Mouse (Mus musculus) hindbrain, embryonic 15.5 days (tissue): ENCODE measurements at regions not wholly inside any gene's neighbourhood (a gene's known extent, or its start where the extent isn't known, plus 50 kb on each side); places are given as distances from the start of the nearest gene placed in this dataset.

Experiments
- ATAC-seq: fragments of 200-750 bp; cut with Nextera tagmentation; 2 replicates; pipeline ENCODE4 v1.8.0; 2017; ENCODE audit warnings: low read depth, moderate number of reproducible peaks, moderate TSS enrichment; ENCODE audit not compliant: low FRiP score
- H3K27ac ChIP-seq: fragments of 300-500 bp; sonication (generic); replicated peaks from 2 replicates; pipeline ENCODE4 v1.5.1; 2015; ENCODE audit warnings: mild to moderate bottlenecking, inconsistent platforms
- H3K27me3 ChIP-seq: fragments of 300-500 bp; sonication (generic); 2 replicates; pipeline ENCODE4 v1.6.1; 2015; ENCODE audit warnings: control low read depth, inconsistent platforms
- H3K36me3 ChIP-seq: fragments of 300-500 bp; sonication (generic); 2 replicates; pipeline ENCODE4 v1.6.1; 2015; ENCODE audit warnings: control low read depth, inconsistent platforms
- H3K4me1 ChIP-seq: fragments of 300-500 bp; sonication (generic); replicated peaks from 2 replicates; pipeline ENCODE4 v1.6.1; 2015; ENCODE audit warnings: control low read depth, inconsistent platforms
- H3K4me2 ChIP-seq: fragments of 300-500 bp; sonication (generic); 2 replicates; pipeline ENCODE4 v1.6.1; 2015; ENCODE audit warnings: moderate library complexity, mild to moderate bottlenecking, inconsistent platforms
- H3K4me3 ChIP-seq: fragments of 300-500 bp; sonication (generic); 2 replicates; pipeline ENCODE4 v1.5.1; 2015; ENCODE audit warnings: mild to moderate bottlenecking, inconsistent platforms
- H3K9ac ChIP-seq: fragments of 300-500 bp; sonication (generic); 2 replicates; pipeline ENCODE4 v1.6.1; 2015; ENCODE audit warnings: inconsistent platforms
- H3K9me3 ChIP-seq: fragments of 300-500 bp; sonication (generic); 2 replicates; pipeline ENCODE4 v1.6.1; 2016; ENCODE audit warnings: control low read depth, inconsistent platforms
- WGBS: fragments of 180-500 bp; shearing (Covaris S2); methylation state at CpG from one replicate; pipeline ENCODE4 v1.1.7; 2015; 5-methylcytosine and 5-hydroxymethylcytosine counted together

DNA sequence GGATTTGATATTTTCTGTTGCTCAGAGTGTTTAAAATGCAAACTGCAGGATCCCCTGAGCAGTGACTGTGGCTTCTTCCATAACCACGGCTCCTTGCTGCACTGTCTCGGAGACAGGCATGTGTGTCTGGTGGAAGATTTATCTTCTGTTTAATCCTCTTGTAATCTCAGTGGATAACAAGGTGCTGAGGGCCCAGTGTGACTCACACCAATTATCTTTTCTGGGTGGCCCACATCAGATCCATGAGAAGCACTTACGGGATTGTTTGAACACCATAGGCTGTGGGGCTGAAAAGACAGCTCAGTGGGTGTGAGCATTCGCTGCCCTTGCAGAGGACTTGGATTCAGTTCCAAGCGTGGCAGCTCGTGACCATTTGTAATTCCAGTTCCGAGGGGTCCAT is 101.2 kb upstream of the Sh3bp4 start:
- H3K27me3 ChIP-seq, result no peaks in the 10 kb centered on the region
- WGBS, result 83% methylated on average over 7 of the region's 7 CpGs
- no peaks in the 10 kb centered on the region for H3K4me1 ChIP-seq
- H3K36me3 ChIP-seq, result no peaks in the 10 kb centered on the region
- no peaks in the 10 kb centered on the region for H3K9me3 ChIP-seq
- no peak overlapping the region for H3K4me2 ChIP-seq
- no peak overlapping the region for H3K9ac ChIP-seq
- no peak overlapping the region for H3K27ac ChIP-seq
- no peak for ATAC-seq
- no peak overlapping the region for H3K4me3 ChIP-seq

DNA sequence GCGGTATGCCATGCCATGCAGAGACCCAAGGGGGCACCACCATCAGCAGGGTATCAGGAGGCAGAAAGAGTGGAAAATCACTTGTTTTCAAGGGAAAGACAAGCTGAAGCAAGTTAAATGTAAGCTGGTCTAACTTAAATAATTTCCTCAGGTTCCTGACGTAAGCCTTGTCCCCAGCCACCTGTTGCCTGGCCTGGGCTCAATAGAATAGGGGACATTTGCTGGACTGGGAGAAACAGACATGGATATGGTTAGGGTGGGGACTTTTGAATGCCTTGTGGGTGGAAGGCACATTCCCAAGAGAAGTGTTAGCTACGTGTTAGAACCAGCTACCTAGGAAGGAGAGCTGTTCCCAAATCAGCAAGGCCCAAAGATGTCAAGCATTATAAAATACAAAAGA is 100.6 kb upstream of the Sh3bp4 start:
- Histone ChIP-seq H3K4me1 (no peaks in the 10 kb centered on the region), H3K27me3 (no peaks in the 10 kb centered on the region), H3K9ac (no peak overlapping the region), H3K36me3 (no peaks in the 10 kb centered on the region), H3K4me2 (no peak overlapping the region), H3K4me3 (no peak overlapping the region), H3K9me3 (no peaks in the 10 kb centered on the region), H3K27ac (no peak overlapping the region)
- no peak for ATAC-seq
- 96% methylated on average over 3 of the region's 3 CpGs for WGBS

DNA sequence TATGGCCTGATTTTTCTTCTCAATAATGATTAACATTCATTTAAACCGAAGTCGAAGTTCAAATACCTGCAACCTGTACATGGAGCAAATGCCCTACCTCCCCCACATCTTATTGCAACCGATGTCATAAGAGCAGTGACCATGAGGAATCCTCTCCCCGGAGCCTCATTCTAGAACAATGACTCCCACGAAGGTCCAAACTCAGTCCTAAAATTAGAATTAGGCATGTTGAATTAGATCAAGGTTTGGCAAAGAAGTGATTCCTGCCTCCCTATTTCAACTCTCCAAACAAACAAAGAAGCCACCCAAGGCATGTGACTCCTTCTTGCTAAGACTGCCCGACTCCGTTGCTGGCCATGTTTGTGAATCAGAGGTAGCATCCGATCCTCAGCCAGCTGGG is 94.1 kb upstream of the Sh3bp4 start:
- no peaks in the 10 kb centered on the region for H3K27me3 ChIP-seq
- no peak for ATAC-seq

DNA sequence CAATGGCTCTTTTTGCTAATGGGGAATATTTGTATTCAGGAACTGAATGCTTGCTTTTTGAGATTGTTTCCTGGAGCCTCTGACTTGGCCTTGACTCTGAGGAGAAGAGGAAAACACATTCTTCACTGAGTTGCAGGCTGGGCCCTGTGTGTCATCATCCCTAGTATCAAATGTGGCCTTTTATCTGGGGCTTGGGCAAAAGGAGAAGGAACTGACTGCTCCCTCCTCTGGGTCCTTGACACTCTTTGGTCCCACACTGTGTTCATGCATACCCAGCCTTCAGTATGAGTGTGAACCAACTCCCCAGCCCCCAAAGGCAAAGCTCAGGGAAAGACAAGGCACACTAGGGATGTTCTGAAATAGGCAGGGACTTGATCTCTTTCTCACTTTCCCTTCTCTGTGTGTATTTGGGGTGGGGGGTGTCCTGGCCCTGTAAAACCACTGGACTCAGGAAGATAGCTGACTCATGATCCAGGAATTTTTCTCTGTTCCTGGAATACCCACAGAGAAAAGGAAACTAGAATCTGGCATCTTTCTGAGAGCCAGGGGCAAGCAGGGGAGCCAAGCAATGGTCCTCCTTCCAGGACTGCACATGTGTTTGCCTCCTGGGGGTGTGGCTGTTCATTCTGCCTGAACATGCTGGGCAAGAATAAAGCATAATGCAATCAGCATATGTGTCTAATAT is 82.1 kb upstream of the Sh3bp4 start:
- no peaks in the 10 kb centered on the region for H3K4me1 ChIP-seq
- no peak overlapping the region for H3K9ac ChIP-seq
- H3K27ac ChIP-seq, result no peak overlapping the region
- H3K27me3 ChIP-seq, result no peaks in the 10 kb centered on the region
- no peak for ATAC-seq
- no peak overlapping the region for H3K4me2 ChIP-seq
- no peaks in the 10 kb centered on the region for H3K9me3 ChIP-seq
- no peaks in the 10 kb centered on the region for H3K36me3 ChIP-seq
- no peak overlapping the region for H3K4me3 ChIP-seq

More for the DNA sequence above, 94.1 kb upstream of the Sh3bp4 start:
- 93% methylated on average over 8 of the region's 8 CpGs for WGBS
- Histone ChIP-seq H3K9me3 (no peaks in the 10 kb centered on the region), H3K4me3 (no peak overlapping the region), H3K9ac (no peak overlapping the region), H3K36me3 (no peaks in the 10 kb centered on the region), H3K4me2 (no peak overlapping the region), H3K27ac (no peak overlapping the region), H3K4me1 (no peaks in the 10 kb centered on the region)

DNA sequence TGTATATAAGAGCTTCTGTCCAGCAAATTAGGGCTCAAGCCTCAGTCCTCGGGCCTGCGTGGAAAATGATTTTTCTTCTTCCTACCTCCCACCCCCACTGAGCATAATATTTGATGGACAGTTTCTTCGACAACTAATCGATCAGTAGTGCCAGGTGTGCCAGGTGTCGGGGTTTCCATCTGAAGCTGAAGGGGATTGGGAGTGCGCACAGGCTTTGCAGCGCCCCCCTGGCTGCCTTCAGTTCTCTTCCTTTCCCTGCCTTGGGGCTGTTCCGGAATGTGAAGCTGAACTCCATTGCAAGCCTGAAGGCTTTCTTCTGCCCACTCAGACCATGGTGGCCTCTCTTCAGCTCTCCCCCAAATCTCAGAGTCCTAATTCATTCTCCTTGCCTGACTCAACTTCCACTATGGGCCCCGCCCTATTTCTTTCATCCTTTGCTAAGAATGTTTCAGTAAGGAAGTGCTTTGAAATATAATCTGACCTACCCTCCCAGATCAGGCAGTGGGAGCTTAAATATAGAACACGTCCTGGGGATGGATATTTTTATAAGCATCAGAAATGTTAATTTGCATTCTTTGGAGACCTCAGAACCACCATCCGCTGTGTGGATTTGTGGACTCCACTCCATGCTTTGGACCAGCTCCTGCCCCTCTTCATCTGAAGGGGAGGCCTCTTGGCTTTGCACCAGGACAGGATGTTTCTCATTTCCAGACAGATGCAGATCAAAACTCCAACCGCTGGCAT is 75.5 kb upstream of the Sh3bp4 start:
- no peak for ATAC-seq
- Histone ChIP-seq H3K9ac (no peak overlapping the region), H3K4me1 (peaks cover 16% of the 10 kb centered on the region), H3K4me2 (no peak overlapping the region), H3K36me3 (no peaks in the 10 kb centered on the region), H3K27me3 (no peaks in the 10 kb centered on the region), H3K4me3 (no peak overlapping the region), H3K27ac (no peak overlapping the region), H3K9me3 (no peaks in the 10 kb centered on the region)
- WGBS, result 76% methylated on average over 12 of the region's 12 CpGs

DNA sequence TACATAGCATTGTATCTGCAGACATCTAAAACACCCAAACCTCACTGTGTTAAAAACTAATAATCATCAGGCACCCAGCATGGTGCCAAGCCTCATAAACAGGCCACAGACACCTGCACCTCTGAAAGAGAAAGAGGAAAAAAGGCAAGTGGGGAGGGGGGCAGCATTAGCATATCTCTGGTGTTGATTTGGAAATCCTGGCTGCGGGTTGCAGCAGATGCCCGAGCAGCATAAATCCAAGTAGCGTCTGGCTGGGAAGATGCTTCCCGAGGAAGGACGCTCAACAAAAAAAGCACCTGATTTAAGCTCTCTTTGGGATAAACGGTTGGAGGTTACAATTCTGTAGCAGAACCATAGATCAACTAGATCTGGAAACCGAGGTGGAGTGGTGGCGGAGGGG is 74.3 kb upstream of the Sh3bp4 start:
- H3K9ac ChIP-seq, result no peak overlapping the region
- H3K9me3 ChIP-seq, result no peaks in the 10 kb centered on the region
- H3K27me3 ChIP-seq, result no peaks in the 10 kb centered on the region
- WGBS, result 18% methylated on average over 8 of the region's 8 CpGs
- H3K4me2 ChIP-seq, result peak overlapping the region; percentile 19; the same call in 1 of the 2 replicates
- H3K4me3 ChIP-seq, result no peak overlapping the region
- H3K27ac ChIP-seq, result 0 out of 2 replicates have a peak overlapping the region, but pooled peaks have one; percentile 16
- peaks cover 16% of the 10 kb centered on the region for H3K4me1 ChIP-seq
- ATAC-seq, result no peak
- H3K36me3 ChIP-seq, result no peaks in the 10 kb centered on the region

DNA sequence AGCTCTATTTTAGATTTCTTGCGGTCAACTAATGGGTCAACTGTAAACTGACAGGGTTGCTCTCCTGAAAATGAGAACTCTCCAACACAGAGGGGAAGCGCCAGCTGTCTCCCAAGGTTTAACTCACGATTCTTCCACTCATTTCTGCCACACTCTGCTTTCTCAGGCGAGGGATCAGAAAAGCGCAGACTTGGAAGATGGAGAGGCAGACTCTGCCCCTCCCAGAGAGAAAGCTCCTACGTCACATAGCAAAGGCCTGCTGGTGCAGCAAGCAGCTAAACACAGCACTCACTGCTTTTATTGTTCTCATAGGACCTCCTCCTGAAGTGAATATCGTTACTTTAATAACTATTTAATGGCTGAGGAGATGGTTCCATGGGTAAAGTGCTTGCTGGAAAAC is 73.6 kb upstream of the Sh3bp4 start:
- no peak overlapping the region for H3K4me2 ChIP-seq
- no peaks in the 10 kb centered on the region for H3K27me3 ChIP-seq
- no peak overlapping the region for H3K4me3 ChIP-seq
- no peak for ATAC-seq
- H3K36me3 ChIP-seq, result no peaks in the 10 kb centered on the region
- WGBS, result 43% methylated on average over 7 of the region's 7 CpGs
- H3K9me3 ChIP-seq, result no peaks in the 10 kb centered on the region
- H3K27ac ChIP-seq, result no peak overlapping the region
- peaks cover 16% of the 10 kb centered on the region for H3K4me1 ChIP-seq
- H3K9ac ChIP-seq, result no peak overlapping the region

DNA sequence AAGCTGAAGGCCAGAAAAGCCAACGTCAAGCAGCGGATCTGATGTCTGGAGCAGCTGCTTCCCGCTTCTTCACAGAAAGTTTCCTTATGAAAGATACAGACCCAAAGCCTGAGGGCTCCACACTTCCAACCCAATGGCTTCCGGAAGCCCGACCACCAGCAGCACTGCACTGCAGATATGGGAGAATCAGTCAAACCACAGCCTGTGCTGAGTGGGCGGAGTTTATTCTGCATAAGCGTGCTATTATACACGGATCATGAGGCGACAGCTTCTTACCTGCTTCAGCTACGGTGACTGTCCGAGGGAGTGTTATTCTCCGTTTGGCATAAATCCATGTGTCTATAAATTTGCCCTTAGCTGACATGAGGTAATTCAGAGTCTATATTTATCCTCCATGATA is 72.4 kb upstream of the Sh3bp4 start:
- Histone ChIP-seq H3K27ac (no peak overlapping the region), H3K9ac (no peak overlapping the region), H3K27me3 (no peaks in the 10 kb centered on the region), H3K4me1 (peaks cover 16% of the 10 kb centered on the region), H3K9me3 (no peaks in the 10 kb centered on the region), H3K4me2 (no peak overlapping the region), H3K36me3 (no peaks in the 10 kb centered on the region), H3K4me3 (no peak overlapping the region)
- no peak for ATAC-seq
- WGBS, result 71% methylated on average over 12 of the region's 12 CpGs

DNA sequence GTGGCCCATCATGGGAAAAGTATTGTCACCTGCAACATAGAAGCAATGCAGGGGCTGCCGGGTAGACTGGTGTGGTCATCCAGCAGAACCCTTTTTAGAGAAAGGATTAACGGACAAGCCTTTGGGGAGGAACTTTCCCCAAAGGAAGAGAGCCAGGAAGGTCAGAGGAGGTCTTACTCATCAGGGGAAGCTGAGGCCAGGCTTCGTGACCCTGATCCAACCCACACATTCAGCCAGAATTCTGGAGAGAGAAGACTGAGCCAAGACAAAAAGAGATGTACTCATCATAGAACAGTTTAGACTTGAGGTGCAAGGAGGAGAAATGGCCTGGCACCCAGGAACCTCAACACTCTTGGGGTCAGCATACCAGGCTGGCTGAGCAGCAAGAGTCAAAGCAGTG is 67.9 kb upstream of the Sh3bp4 start:
- H3K4me1 ChIP-seq, result no peaks in the 10 kb centered on the region
- H3K27me3 ChIP-seq, result no peaks in the 10 kb centered on the region
- no peaks in the 10 kb centered on the region for H3K9me3 ChIP-seq
- H3K27ac ChIP-seq, result no peak overlapping the region
- no peak overlapping the region for H3K4me3 ChIP-seq
- H3K36me3 ChIP-seq, result no peaks in the 10 kb centered on the region
- ATAC-seq, result no peak
- H3K4me2 ChIP-seq, result no peak overlapping the region
- 88% methylated on average over 3 of the region's 3 CpGs for WGBS
- no peak overlapping the region for H3K9ac ChIP-seq

DNA sequence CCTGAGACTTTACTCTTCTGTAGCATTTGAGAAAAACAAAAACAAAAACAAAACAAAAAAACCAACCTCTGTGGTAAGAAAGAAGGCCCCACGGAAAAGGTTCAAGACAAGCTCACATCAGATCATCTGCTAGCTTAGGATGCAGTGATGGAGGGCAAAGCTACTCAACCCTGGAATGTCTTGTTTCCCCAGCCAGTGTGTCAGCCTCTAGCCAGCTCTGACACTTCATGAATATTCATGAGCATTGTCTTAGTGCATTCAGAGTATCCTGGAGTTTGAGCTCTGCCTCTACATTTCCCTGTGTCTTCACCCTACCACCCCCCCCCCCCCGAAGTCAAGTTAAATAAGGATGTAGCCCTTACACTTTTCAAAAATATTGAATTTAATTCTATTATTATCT is 66.5 kb upstream of the Sh3bp4 start:
- Histone ChIP-seq H3K36me3 (no peaks in the 10 kb centered on the region), H3K27me3 (no peaks in the 10 kb centered on the region), H3K4me3 (no peak overlapping the region), H3K4me2 (no peak overlapping the region), H3K9ac (no peak overlapping the region), H3K4me1 (no peaks in the 10 kb centered on the region), H3K27ac (no peak overlapping the region), H3K9me3 (no peaks in the 10 kb centered on the region)
- 50% methylated on average over 2 of the region's 2 CpGs for WGBS
- ATAC-seq, result no peak

DNA sequence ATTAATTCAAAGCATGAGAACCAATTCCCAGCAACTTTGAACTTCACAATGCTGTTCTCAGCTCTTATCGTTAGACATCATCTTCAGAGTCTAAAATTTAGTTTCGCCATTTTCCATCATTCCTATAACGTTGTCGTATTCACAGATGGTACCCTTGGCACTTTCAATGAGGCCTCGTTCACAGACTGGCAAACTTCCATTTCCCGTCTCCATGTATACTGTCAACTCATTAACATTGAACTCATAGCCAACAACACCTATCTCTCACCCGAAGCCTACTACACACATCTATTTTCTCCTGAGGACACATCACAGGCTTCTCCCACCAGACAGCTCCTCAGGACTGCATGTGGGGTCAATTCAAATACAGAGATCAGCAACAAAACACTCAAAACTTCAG is 62.7 kb upstream of the Sh3bp4 start:
- H3K27me3 ChIP-seq, result no peaks in the 10 kb centered on the region
- no peak for ATAC-seq
- H3K27ac ChIP-seq, result no peak overlapping the region
- no peaks in the 10 kb centered on the region for H3K4me1 ChIP-seq
- H3K4me2 ChIP-seq, result no peak overlapping the region
- no peak overlapping the region for H3K4me3 ChIP-seq
- no peaks in the 10 kb centered on the region for H3K9me3 ChIP-seq
- no peaks in the 10 kb centered on the region for H3K36me3 ChIP-seq
- 84% methylated on average over 7 of the region's 7 CpGs for WGBS
- H3K9ac ChIP-seq, result no peak overlapping the region

DNA sequence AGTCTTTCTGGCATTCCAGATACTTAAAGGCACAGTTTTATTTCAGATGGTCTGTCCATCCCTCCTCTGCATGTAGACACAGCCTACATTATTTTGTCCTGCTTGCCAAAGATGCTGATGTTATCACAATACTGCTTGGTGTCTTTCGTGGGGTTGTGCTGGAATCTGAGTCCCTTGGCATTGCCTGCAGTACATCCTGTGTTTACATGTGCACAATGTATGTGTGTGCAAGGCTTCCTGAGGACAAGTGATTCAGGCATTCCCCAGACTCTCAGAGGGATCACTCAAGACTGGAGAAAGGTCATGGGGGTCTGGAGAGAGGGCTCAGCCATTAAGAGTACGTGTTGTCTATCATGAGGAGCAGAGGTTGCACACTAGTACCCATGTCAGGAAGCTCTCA is 60.0 kb upstream of the Sh3bp4 start:
- ATAC-seq, result no peak
- Histone ChIP-seq H3K4me3 (no peak overlapping the region), H3K36me3 (no peaks in the 10 kb centered on the region), H3K4me1 (0 out of 2 replicates have a peak, but pooled peaks cover under 1% of the 10 kb centered on the region), H3K4me2 (no peak overlapping the region), H3K27me3 (no peaks in the 10 kb centered on the region), H3K9ac (no peak overlapping the region), H3K27ac (no peak overlapping the region), H3K9me3 (no peaks in the 10 kb centered on the region)
- WGBS, result 80% methylated on average over 2 of the region's 2 CpGs

DNA sequence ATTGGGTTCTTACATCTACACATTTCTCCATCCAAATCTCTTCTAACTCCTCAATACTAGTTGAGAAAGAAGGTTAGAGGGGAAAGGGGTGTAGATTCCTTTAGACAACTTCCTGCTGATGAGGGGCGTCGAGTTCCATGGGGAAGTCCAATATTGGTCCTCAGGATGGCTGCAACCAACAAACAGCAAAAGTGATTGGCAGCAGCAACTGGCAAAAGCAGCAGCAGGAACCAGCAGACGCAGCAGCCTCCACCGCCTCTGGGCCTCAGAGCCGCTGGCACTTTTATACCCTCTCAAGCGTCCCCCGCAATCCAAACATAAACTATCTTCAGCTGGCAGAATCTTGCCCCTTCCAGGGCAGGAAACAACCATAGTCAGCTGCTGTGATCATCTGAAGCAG is 58.8 kb upstream of the Sh3bp4 start:
- Histone ChIP-seq H3K9ac (no peak overlapping the region), H3K4me1 (peaks cover 5% of the 10 kb centered on the region; the same call in 1 of the 2 replicates), H3K4me2 (no peak overlapping the region), H3K4me3 (no peak overlapping the region), H3K27ac (no peak overlapping the region), H3K9me3 (no peaks in the 10 kb centered on the region), H3K27me3 (no peaks in the 10 kb centered on the region), H3K36me3 (no peaks in the 10 kb centered on the region)
- ATAC-seq, result no peak
- WGBS, result 77% methylated on average over 7 of the region's 7 CpGs
